Mouse (Mus musculus) liver, adult (tissue): ENCODE measurements around the gene Gm21748.
"Not testable (repeated sequence)": the region's sequence is repeated elsewhere in the genome, so short reads cannot be mapped to it uniquely, and the experiment has no call there.

Experiments used
- GATA4 ChIP-seq: IDR thresholded peaks from 2 replicates; pipeline ENCODE4 v1.6.1; 2014; ENCODE audit warnings: mild to moderate bottlenecking, low read length; ENCODE audit not compliant: insufficient replicate concordance

Gm21748 gene

GRCm38 (mm10) chrY:90839077-90839476, at the start of gene Gm21748:
Gene Gm21748 (minus strand): TSS chrY:90839177.
- not testable (repeated sequence) for TF ChIP-seq GATA4
